Mouse (Mus musculus) left cerebral cortex, adult 11 months (tissue): ENCODE results near the gene Gm10337.

ENCODE experiments used
- DNase-seq: peaks from one replicate; pipeline ENCODE4 v3.0.0; 2022; ENCODE audit warnings: low spot score

Gm10337 gene

GRCm38 (mm10) chr15:102500479-102500878, 3.0 kb upstream of the Gm10337 start:
- no peak for DNase-seq

- DNase-seq = no peak
Measured at GRCm38 (mm10) chr15:102501084-102501814, 2.3 kb upstream of the Gm10337 start.

- DNase-seq = no peak
Measured at GRCm38 (mm10) chr15:102502254-102502840, 1.2 kb upstream of the Gm10337 start.

- DNase-seq = no peak
Measured at GRCm38 (mm10) chr15:102503924-102504782, 631 bp downstream of the Gm10337 start.

- DNase-seq = no peak
Measured at GRCm38 (mm10) chr15:102505073-102505769, 1.7 kb downstream of the Gm10337 start.

DNA sequence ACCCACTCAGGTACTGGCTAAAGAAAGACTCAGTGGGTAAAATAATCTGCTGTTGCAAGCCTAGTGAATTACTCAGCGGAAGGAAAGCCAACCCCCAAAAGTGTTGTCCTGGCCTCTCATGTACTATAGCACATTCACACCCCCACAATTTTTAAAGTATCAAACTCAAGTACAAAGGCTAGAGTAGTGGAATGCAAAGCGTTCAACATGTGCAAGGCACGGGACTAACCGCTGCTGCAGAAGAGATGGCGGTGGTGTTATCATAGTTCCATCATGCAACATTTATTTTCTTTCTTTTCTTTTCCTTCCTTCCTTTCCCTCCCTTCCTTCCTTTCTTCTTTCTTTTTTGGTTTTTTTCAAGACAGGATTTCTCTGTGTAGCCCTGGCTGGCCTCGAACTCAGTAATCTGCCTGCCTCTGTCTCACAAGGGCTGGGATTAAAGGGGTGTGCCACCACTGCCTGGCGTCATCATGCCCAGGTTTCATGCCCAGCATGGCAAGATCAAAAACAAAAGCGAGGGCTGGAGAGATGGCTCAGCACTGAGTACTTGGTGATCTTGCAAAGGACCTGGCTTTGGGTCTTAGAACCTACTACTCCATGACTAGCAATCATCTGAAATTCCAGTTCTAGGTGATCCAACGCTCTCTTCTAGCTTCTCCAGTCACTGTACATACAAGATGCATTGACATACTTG, 2.4 kb downstream of the Gm10337 start:
- no peak for DNase-seq

GRCm38 (mm10) chr15:102506464-102506830, 2.9 kb downstream of the Gm10337 start:
- DNase-seq = no peak

GRCm38 (mm10) chr15:102506864-102507263, 3.3 kb downstream of the Gm10337 start:
- DNase-seq = no peak

GRCm38 (mm10) chr15:102507561-102507960, 4.0 kb downstream of the Gm10337 start:
- DNase-seq = no peak

- no peak for DNase-seq
Measured at GRCm38 (mm10) chr15:102508336-102508735, 4.8 kb downstream of the Gm10337 start.

GRCm38 (mm10) chr15:102510110-102510509, 6.6 kb downstream of the Gm10337 start:
- DNase-seq = no peak

DNA sequence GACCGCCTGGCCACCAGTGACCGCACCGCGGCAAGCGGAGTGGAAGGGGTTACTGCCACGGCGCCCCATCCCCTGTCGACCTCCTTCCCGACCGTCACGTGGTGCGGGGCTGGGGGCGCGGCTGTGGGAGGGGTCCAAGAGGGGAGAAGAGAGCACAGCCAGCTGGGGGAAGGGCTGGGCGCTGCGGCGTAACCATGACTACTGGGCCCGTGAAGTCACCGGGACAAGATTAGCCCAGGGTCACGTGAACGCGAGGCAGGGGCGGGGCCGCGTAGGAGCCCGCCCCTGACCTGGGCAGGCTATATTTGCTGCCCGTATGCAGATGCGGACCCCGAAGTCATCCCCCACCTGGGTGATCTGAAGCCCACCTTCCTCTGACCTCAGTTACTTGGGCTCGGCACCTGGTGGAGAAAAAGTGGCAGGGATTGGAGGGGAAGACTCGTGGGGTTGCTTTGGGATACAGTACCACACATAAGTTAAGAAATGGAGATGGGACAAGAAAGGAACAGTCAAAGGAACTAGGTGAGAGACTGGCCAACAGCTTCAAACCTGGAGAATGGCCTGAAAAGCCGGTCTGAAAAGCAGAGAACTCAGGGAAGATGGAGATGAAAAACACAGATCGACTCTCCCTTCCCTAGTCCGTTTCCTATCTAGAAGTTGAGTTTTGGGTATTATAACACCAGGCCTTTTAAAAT, 7.2 kb downstream of the Gm10337 start:
- DNase-seq = peak; percentile 84

- no peak for DNase-seq
Measured at GRCm38 (mm10) chr15:102511285-102511833, 7.8 kb downstream of the Gm10337 start.

- no peak for DNase-seq
Measured at GRCm38 (mm10) chr15:102512010-102512409, 8.5 kb downstream of the Gm10337 start.

DNA sequence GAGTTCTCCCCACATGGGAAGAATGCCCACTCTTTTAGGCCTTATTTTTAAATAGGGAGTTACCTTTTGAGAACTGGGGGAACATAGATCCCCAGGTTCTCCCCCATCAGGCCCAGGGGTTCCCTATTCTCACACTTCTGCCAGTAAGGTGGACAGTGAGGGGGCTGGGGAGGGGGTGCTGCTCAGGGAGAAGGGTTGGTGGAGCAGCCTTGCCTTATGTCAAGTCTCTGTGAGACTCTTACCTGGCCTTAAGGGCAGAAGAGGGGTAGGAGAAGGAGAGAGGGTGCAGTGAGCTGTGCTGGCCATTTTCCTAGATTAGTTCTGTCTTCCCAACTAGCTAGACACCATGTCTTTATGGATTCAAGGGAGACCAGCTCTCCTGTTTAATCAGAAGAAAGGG, 8.9 kb downstream of the Gm10337 start:
- no peak for DNase-seq

DNA sequence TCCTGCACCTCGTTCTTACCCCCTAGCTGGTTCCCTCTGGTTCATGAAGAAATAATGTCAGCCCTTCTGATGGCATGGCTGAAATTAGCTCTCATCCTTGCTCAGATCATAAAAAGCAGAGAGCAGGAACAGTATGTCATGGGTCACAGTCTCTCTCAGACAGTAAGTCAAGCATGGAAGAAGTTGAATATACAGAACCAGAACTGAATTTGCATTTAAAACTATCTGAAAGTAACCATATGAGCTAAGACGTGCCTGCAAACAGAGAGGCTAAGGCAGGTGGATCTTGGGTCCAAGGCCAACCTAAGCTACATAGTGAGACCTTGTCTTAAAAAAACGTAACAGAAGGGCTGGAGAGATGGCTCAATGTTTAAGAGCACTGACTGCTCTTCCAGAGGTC, 9.5 kb downstream of the Gm10337 start:
- no peak for DNase-seq

DNA sequence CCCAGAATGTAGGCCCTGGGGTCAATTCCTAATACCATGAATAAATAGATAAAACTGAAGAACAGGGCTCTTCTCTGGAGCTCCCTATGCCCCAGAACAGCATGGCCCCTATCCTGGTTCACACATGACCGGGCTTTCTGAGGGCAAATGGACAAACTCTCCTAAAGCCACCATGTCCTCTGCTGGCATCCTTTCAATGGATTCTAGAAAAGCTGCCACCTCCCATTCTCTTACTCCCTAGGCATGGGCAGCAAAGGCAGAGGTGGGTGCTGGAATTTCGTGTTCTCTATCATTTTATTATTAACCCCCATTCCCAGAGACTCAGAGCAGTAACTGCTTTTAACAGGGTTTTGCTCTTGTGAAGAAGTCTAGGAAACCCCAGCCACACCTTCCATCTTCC, 11.7 kb downstream of the Gm10337 start:
- DNase-seq = no peak

- DNase-seq = no peak
Measured at GRCm38 (mm10) chr15:102515791-102516190, 12.3 kb downstream of the Gm10337 start.

GRCm38 (mm10) chr15:102516293-102516692, 12.8 kb downstream of the Gm10337 start:
- no peak for DNase-seq

DNA sequence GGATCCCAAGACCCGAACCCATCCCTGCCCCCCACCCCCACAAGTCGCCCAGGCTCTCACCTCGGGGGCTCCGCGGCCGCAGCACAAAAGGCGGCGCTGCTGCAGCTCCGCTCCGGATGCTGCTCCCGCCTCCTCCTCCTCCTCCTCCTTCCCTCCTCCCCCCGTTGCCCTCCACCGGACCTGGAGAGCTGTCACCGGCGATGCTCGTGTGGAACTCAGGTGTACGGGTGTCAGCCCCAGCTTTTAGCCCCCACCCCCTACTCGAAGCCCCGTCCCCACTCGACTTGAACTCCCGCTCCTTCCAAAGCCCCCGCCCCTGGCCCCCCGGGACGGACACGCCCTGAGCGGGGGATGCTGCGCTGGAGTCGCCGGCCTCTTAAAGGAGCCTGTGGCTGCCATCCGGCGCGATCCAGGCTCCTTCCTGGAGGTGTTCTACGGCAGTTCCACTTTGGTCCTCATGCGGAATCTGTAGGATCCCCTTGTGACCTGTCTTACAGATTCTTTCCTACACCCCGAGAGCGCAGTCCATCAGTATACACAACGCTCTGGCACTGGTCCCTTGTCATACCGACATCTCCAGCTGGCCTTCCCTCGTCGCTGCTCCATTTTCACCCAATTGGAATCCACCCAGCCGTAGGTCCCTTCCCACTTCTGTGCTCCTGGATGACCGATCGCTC, 13.3 kb downstream of the Gm10337 start, which contains the start of gene Map3k12:
Gene Map3k12 (minus strand): TSS at position 337 of the 677 bp plus-strand sequence.
- peak; percentile 62 for DNase-seq
